Mouse (Mus musculus): ENCODE measurements around the gene Tut1. TPM values are rescaled to one million over a fixed set of nuclear protein-coding genes. Genes with fewer than 3 reads are reported as not detected.

Gene Tut1
- 10 to 100 TPM; 37.6 to 40.5 TPM for polyA plus RNA-seq (2017; shearing (Covaris generic))

GRCm38 (mm10) chr19:8953135-8954039 is at the start of gene Tut1:
TSS of gene Tut1 (plus strand) at chr19:8953847.

GRCm38 (mm10) chr19:8920073-8920736 is 33.4 kb upstream of the Tut1 start, which contains the start of gene B3gat3:
TSS of gene B3gat3 (plus strand) at chr19:8920374.

GRCm38 (mm10) chr19:8929224-8930088 is 24.2 kb upstream of the Tut1 start, which contains the start of the genes Rom1 and Eml3:
TSS of gene Rom1 (minus strand) at chr19:8929356.
TSS of gene Eml3 (plus strand) at chr19:8929552.

GRCm38 (mm10) chr19:8941515-8942217 is 12.0 kb upstream of the Tut1 start, which contains the start of gene Mta2:
TSS of gene Mta2 (plus strand) at chr19:8941875.

GRCm38 (mm10) chr19:8966590-8967372 is 13.1 kb downstream of the Tut1 start, which contains the start of gene Eef1g:
TSS of gene Eef1g (plus strand) at chr19:8967041.

GRCm38 (mm10) chr19:8989066-8989566 is 35.5 kb downstream of the Tut1 start, which contains the start of gene Ahnak:
TSS of gene Ahnak (plus strand) at chr19:8989284.

Other genes starting within 250 kb of the Tut1 start
- 100 to 1,000 TPM; 155 to 158 TPM for gene Slc3a2, start 230.5 kb upstream of the Tut1 start, polyA plus RNA-seq (2017; shearing (Covaris generic))
- 10 to 100 TPM; 67.5 to 85.9 TPM for gene Wdr74, start 218.0 kb upstream of the Tut1 start, polyA plus RNA-seq (2017; shearing (Covaris generic))
- under 1 TPM in 1 of 2 experiments, not detected in 1; 0.60 TPM for gene 1700092M07Rik, start 213.1 kb upstream of the Tut1 start, polyA plus RNA-seq (2017; shearing (Covaris generic))
- 100 to 1,000 TPM; 143 to 155 TPM for gene Stx5a, start 212.4 kb upstream of the Tut1 start, polyA plus RNA-seq (2017; shearing (Covaris generic))
- gene Nxf1, start 196.8 kb upstream of the Tut1 start, polyA plus RNA-seq (2017; shearing (Covaris generic)) = 100 to 1,000 TPM; 255 to 317 TPM
- gene Tmem223, start 182.9 kb upstream of the Tut1 start, polyA plus RNA-seq (2017; shearing (Covaris generic)) = 10 to 100 TPM; 88.2 to 88.6 TPM
- 100 to 1,000 TPM; 159 to 171 TPM for gene Tmem179b, start 179.4 kb upstream of the Tut1 start, polyA plus RNA-seq (2017; shearing (Covaris generic))
- 10 to 100 TPM; 13.3 to 16.6 TPM for gene Taf6l, start 167.4 kb upstream of the Tut1 start, polyA plus RNA-seq (2017; shearing (Covaris generic))
- gene Polr2g, start 155.3 kb upstream of the Tut1 start, polyA plus RNA-seq (2017; shearing (Covaris generic)) = 100 to 1,000 TPM; 140 to 144 TPM
- gene Zbtb3, start 151.3 kb upstream of the Tut1 start, polyA plus RNA-seq (2017; shearing (Covaris generic)) = 1 to 10 TPM; 2.7 to 4.7 TPM
- 10 to 100 TPM; 41.8 to 55.6 TPM for gene Ttc9c, start 134.5 kb upstream of the Tut1 start, polyA plus RNA-seq (2017; shearing (Covaris generic))
- 10 to 100 TPM in 1 of 2 experiments, 1 to 10 TPM in 1; 8.6 to 15.5 TPM for gene Hnrnpul2, start 133.8 kb upstream of the Tut1 start, polyA plus RNA-seq (2017; shearing (Covaris generic))
- gene AC129217.1, start 124.1 kb upstream of the Tut1 start, polyA plus RNA-seq (2017; shearing (Covaris generic)) = not detected
- 10 to 100 TPM; 87.2 to 89.9 TPM for gene Bscl2, start 116.4 kb upstream of the Tut1 start, polyA plus RNA-seq (2017; shearing (Covaris generic))
- gene Gng3, start 114.7 kb upstream of the Tut1 start, polyA plus RNA-seq (2017; shearing (Covaris generic)) = under 1 TPM; 0.29 to 0.80 TPM
- 1 to 10 TPM in 1 of 2 experiments, not detected in 1; 1.2 TPM for gene Lrrn4cl, start 103.1 kb upstream of the Tut1 start, polyA plus RNA-seq (2017; shearing (Covaris generic))
- 100 to 1,000 TPM; 145 to 156 TPM for gene Ubxn1, start 82.4 kb upstream of the Tut1 start, polyA plus RNA-seq (2017; shearing (Covaris generic))
- gene Uqcc3, start 72.9 kb upstream of the Tut1 start, polyA plus RNA-seq (2017; shearing (Covaris generic)) = 10 to 100 TPM; 71.1 to 77.2 TPM
- 100 to 1,000 TPM in 1 of 2 experiments, 10 to 100 TPM in 1; 99.3 to 105 TPM for gene Lbhd1, start 70.1 kb upstream of the Tut1 start, polyA plus RNA-seq (2017; shearing (Covaris generic))
- gene Gm49403, start 69.9 kb upstream of the Tut1 start, polyA plus RNA-seq (2017; shearing (Covaris generic)) = not detected
- 10 to 100 TPM; 39.7 to 55.4 TPM for gene 1810009A15Rik, start 65.0 kb upstream of the Tut1 start, polyA plus RNA-seq (2017; shearing (Covaris generic))
- gene Gm49416, start 64.9 kb upstream of the Tut1 start, polyA plus RNA-seq (2017; shearing (Covaris generic)) = not detected
- gene Ints5, start 60.8 kb upstream of the Tut1 start, polyA plus RNA-seq (2017; shearing (Covaris generic)) = 10 to 100 TPM; 35.8 to 44.9 TPM
- 100 to 1,000 TPM; 108 to 118 TPM for gene Ganab, start 55.8 kb upstream of the Tut1 start, polyA plus RNA-seq (2017; shearing (Covaris generic))
- 10 to 100 TPM; 52.1 to 63.5 TPM for gene B3gat3, start 33.5 kb upstream of the Tut1 start, polyA plus RNA-seq (2017; shearing (Covaris generic))
- 10 to 100 TPM; 10.2 to 16.3 TPM for gene Rom1, start 24.5 kb upstream of the Tut1 start, polyA plus RNA-seq (2017; shearing (Covaris generic))
- 100 to 1,000 TPM in 1 of 2 experiments, 10 to 100 TPM in 1; 77.4 to 100 TPM for gene Eml3, start 24.3 kb upstream of the Tut1 start, polyA plus RNA-seq (2017; shearing (Covaris generic))
- gene Mta2, start 12.0 kb upstream of the Tut1 start, polyA plus RNA-seq (2017; shearing (Covaris generic)) = 100 to 1,000 TPM; 231 to 276 TPM
- gene Eef1g, start 13.2 kb downstream of the Tut1 start, polyA plus RNA-seq (2017; shearing (Covaris generic)) = 100 to 1,000 TPM; 264 to 300 TPM
- gene Ahnak, start 35.4 kb downstream of the Tut1 start, polyA plus RNA-seq (2017; shearing (Covaris generic)) = 10 to 100 TPM; 58.4 to 93.3 TPM
- gene Scgb1a1, start 134.1 kb downstream of the Tut1 start, polyA plus RNA-seq (2017; shearing (Covaris generic)) = not detected
- gene Asrgl1, start 181.8 kb downstream of the Tut1 start, polyA plus RNA-seq (2017; shearing (Covaris generic)) = 10 to 100 TPM; 16.5 to 25.7 TPM